Mouse (Mus musculus) gastrocnemius, postnatal 14 days (tissue): ENCODE results near the gene Prkab2. TPM values are rescaled to one million over a fixed set of nuclear protein-coding genes. Genes with fewer than 3 reads are reported as not detected.

Experiments used
- DNase-seq: peaks from one replicate; pipeline ENCODE4 v3.0.0; 2021; ENCODE audit warnings: mixed read lengths
- intact Hi-C: fragments of 180-260 bp; cut with DNase I; formaldehyde crosslinking; loops from one replicate; pipeline ENCODE4 v1.15.1; 2025; ENCODE audit warnings: low total_unique reads
- long read RNA-seq, 2 experiments: library from polyadenylated mRNA; stranded (forward); transcript quantifications; one replicate each; pipeline ENCODE4 v2.0.0; 2021
- total RNA-seq, 2 experiments: library from RNA; stranded (reverse); gene quantifications; 2 replicates each; pipeline ENCODE4 v1.2.3; 2021

The Prkab2 gene
- 10 to 100 TPM; 65.3 to 69.8 TPM for total RNA-seq
- long read RNA-seq, experiment 1, full-length matches to known transcripts, result 5 of 72 reads
- long read RNA-seq, experiment 1, partial matches to known transcripts, result 38 of 72 reads
- long read RNA-seq, experiment 1, other reads (novel, unspliced or antisense), result 29 of 72 reads
- long read RNA-seq, experiment 2, full-length matches to known transcripts, result 15 of 110 reads
- long read RNA-seq, experiment 2, partial matches to known transcripts, result 59 of 110 reads
- long read RNA-seq, experiment 2, other reads (novel, unspliced or antisense), result 36 of 110 reads

- intact Hi-C loops, result no loop called here
- DNase-seq, result peak; percentile 99
These were observed at the start of gene Prkab2 for GRCm38 (mm10) chr3:97657655-97658411. Prkab2 (plus strand) TSS chr3:97658193.

DNA sequence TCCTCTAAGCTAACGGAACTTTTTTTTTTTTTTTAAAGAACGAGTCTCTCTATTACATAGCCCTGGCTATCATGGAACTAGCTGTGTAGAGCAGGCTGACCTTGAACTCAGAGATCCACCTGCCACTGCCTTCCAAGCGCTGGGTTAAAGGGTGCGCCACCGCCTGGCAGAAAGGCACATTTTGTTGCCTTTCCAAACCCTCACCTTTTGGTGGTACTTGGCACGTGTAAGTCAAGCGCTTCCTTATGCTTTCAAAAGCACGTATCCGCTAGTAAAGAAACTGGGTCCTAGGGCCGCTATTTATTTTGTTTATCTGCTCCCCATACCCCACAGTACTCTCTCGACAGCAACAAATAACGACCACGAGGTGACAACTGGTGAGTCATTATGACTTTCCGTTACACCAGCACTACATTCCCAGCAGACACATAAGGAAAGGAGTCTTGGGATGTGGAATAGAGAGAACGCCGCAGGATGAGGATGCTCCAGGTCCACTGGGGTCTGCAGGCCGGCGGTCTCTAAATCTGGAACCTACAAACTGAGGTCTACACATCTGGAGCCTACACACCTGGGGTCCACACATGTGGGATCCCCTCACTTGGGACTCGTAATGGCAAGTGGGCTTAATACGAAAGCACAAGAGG is 48.7 kb upstream of the Prkab2 start:
- intact Hi-C loops, result no loop called here
- DNase-seq, result no peak

- peak; percentile 91 for DNase-seq
- intact Hi-C loops, result no loop called here
These were observed 48.1 kb upstream of the Prkab2 start, which contains the start of gene Chd1l for GRCm38 (mm10) chr3:97609845-97610410. Chd1l (minus strand) TSS chr3:97610203.

GRCm38 (mm10) chr3:97611021-97611420 is 47.0 kb upstream of the Prkab2 start:
- no peak for DNase-seq
- intact Hi-C loops, result no loop called here

GRCm38 (mm10) chr3:97615154-97615553 is 42.8 kb upstream of the Prkab2 start:
- intact Hi-C loops, result no loop called here

GRCm38 (mm10) chr3:97615933-97616332 is 42.1 kb upstream of the Prkab2 start:
- intact Hi-C loops, result no loop called here
- DNase-seq, result no peak

More at GRCm38 (mm10) chr3:97615154-97615553, 42.8 kb upstream of the Prkab2 start:
- DNase-seq, result no peak

GRCm38 (mm10) chr3:97617091-97617825 is 40.7 kb upstream of the Prkab2 start:
- no peak for DNase-seq
- intact Hi-C loops, result no loop called here

GRCm38 (mm10) chr3:97617899-97618298 is 40.1 kb upstream of the Prkab2 start:
- intact Hi-C loops, result no loop called here
- no peak for DNase-seq

GRCm38 (mm10) chr3:97620657-97621056 is 37.3 kb upstream of the Prkab2 start:
- intact Hi-C loops, result no loop called here
- no peak for DNase-seq

GRCm38 (mm10) chr3:97624611-97625010 is 33.4 kb upstream of the Prkab2 start:
- intact Hi-C loops, result no loop called here
- DNase-seq, result no peak

GRCm38 (mm10) chr3:97627893-97628292 is 30.1 kb upstream of the Prkab2 start:
- no peak for DNase-seq
- intact Hi-C loops, result no loop called here

- peak; percentile 71 for DNase-seq
These were observed 29.5 kb upstream of the Prkab2 start, which contains the start of gene Fmo5 for GRCm38 (mm10) chr3:97628391-97629001. Fmo5 (plus strand) TSS chr3:97628804.

GRCm38 (mm10) chr3:97629941-97630340 is 28.1 kb upstream of the Prkab2 start:
- intact Hi-C loops, result no loop called here
- no peak for DNase-seq

More at GRCm38 (mm10) chr3:97628391-97629001, 29.5 kb upstream of the Prkab2 start, which contains the start of gene Fmo5:
- intact Hi-C loops, result no loop called here

- no peak for DNase-seq
- intact Hi-C loops, result no loop called here
These were observed 27.2 kb upstream of the Prkab2 start for GRCm38 (mm10) chr3:97630746-97631145.

- intact Hi-C loops, result no loop called here
- no peak for DNase-seq
These were observed 26.6 kb upstream of the Prkab2 start for GRCm38 (mm10) chr3:97631258-97631860.

GRCm38 (mm10) chr3:97633456-97633855 is 24.5 kb upstream of the Prkab2 start:
- DNase-seq, result no peak

GRCm38 (mm10) chr3:97634288-97634761 is 23.7 kb upstream of the Prkab2 start:
- peak; percentile 61 for DNase-seq
- intact Hi-C loops, result no loop called here

More at GRCm38 (mm10) chr3:97633456-97633855, 24.5 kb upstream of the Prkab2 start:
- intact Hi-C loops, result no loop called here

DNA sequence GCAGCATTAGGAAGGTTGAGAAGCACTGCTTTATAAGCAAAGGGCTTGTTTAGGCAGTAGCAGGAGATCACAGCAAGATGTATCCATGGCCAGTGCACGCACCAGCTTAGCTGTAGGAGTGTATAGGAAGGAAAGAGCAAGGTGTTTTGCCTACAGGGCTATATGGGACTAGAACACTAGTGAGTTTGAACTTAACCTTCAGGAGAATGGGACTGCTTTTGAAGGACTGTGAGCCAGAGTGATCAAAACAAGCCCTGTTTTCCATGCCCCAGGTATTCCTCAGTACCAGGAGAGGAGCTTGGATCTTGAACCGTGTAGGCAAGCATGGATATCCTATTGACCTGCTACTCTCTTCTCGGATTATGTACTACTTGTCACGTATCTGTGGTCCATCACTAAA is 16.6 kb upstream of the Prkab2 start:
- no peak for DNase-seq
- intact Hi-C loops, result no loop called here
